Mouse (Mus musculus): Measurements from ENCODE around the gene Plekhj1. TPM values are rescaled to one million over a fixed set of nuclear protein-coding genes. Genes with fewer than 3 reads are reported as not detected.
"Not testable (repeated sequence)": the region's sequence is repeated elsewhere in the genome, so short reads cannot be mapped to it uniquely, and the experiment has no call there.

Plekhj1 gene
- polyA plus RNA-seq, 1 experiment, result 251 TPM

GRCm38 (mm10) chr10:80838346-80838912, 40.0 kb upstream of the Plekhj1 start:
- peaks cover 51% of the 10 kb centered on the region for H3K4me1 ChIP-seq
- TF ChIP-seq GATA1 (IDR thresholded peaks at IDR 0.05; ENCODE audit: borderline replicate concordance, low read length) (no peak), FLI1 (IDR thresholded peaks at IDR 0.05; ENCODE audit: low read length) (no peak)
- H3K4me3 ChIP-seq (replicated peaks), result no peak overlapping the region
- H3K9me3 ChIP-seq, result peaks cover 18% of the 10 kb centered on the region
- H3K27me3 ChIP-seq (replicated peaks), result peaks cover 92% of the 10 kb centered on the region
- no peaks in the 10 kb centered on the region for H3K36me3 ChIP-seq (replicated peaks; ENCODE audit: low read length)

GRCm38 (mm10) chr10:80837827-80838226, 39.4 kb upstream of the Plekhj1 start:
- peaks cover 92% of the 10 kb centered on the region for H3K27me3 ChIP-seq (replicated peaks)
- peaks cover 18% of the 10 kb centered on the region for H3K9me3 ChIP-seq
- TF ChIP-seq GATA1 (IDR thresholded peaks at IDR 0.05; ENCODE audit: borderline replicate concordance, low read length), result no peak
- TF ChIP-seq FLI1 (IDR thresholded peaks at IDR 0.05; ENCODE audit: low read length), result no peak
- peaks cover 55% of the 10 kb centered on the region for H3K4me1 ChIP-seq
- no peaks in the 10 kb centered on the region for H3K36me3 ChIP-seq (replicated peaks; ENCODE audit: low read length)
- no peak overlapping the region for H3K4me3 ChIP-seq (replicated peaks)

GRCm38 (mm10) chr10:80836949-80837379, 38.5 kb upstream of the Plekhj1 start:
- Histone ChIP-seq H3K36me3 (replicated peaks; ENCODE audit: low read length) (no peaks in the 10 kb centered on the region), H3K4me1 (peaks cover 60% of the 10 kb centered on the region), H3K27me3 (replicated peaks) (peaks cover 86% of the 10 kb centered on the region), H3K4me3 (replicated peaks) (peak overlapping the region; percentile 24), H3K9me3 (peaks cover 18% of the 10 kb centered on the region)
- TF ChIP-seq GATA1 (IDR thresholded peaks at IDR 0.05; ENCODE audit: borderline replicate concordance, low read length) (no peak), FLI1 (IDR thresholded peaks at IDR 0.05; ENCODE audit: low read length) (no peak)

- Histone ChIP-seq H3K36me3 (replicated peaks; ENCODE audit: low read length) (peaks cover 5% of the 10 kb centered on the region), H3K27me3 (replicated peaks) (peaks cover 73% of the 10 kb centered on the region), H3K4me1 (peaks cover 73% of the 10 kb centered on the region), H3K4me3 (replicated peaks) (peak overlapping the region; percentile 29), H3K9me3 (peaks cover 18% of the 10 kb centered on the region)
- TF ChIP-seq FLI1 (IDR thresholded peaks at IDR 0.05; ENCODE audit: low read length) (no peak), GATA1 (IDR thresholded peaks at IDR 0.05; ENCODE audit: borderline replicate concordance, low read length) (no peak)
Measured at GRCm38 (mm10) chr10:80835617-80836016, 37.2 kb upstream of the Plekhj1 start.

- peaks cover 53% of the 10 kb centered on the region for H3K27me3 ChIP-seq (replicated peaks)
Measured at GRCm38 (mm10) chr10:80832818-80833217, 34.4 kb upstream of the Plekhj1 start.

GRCm38 (mm10) chr10:80831136-80831535, 32.7 kb upstream of the Plekhj1 start:
- TF ChIP-seq GATA1 (IDR thresholded peaks at IDR 0.05; ENCODE audit: borderline replicate concordance, low read length), result no peak
- TF ChIP-seq FLI1 (IDR thresholded peaks at IDR 0.05; ENCODE audit: low read length), result no peak
- Histone ChIP-seq H3K9me3 (peaks cover 18% of the 10 kb centered on the region), H3K4me1 (peaks cover 71% of the 10 kb centered on the region), H3K36me3 (replicated peaks; ENCODE audit: low read length) (peaks cover 36% of the 10 kb centered on the region), H3K27me3 (replicated peaks) (peaks cover 36% of the 10 kb centered on the region), H3K4me3 (replicated peaks) (no peak overlapping the region)

More at GRCm38 (mm10) chr10:80832818-80833217, 34.4 kb upstream of the Plekhj1 start:
- H3K4me1 ChIP-seq, result peaks cover 81% of the 10 kb centered on the region
- H3K36me3 ChIP-seq (replicated peaks; ENCODE audit: low read length), result peaks cover 31% of the 10 kb centered on the region
- peaks cover 18% of the 10 kb centered on the region for H3K9me3 ChIP-seq
- no peak for TF ChIP-seq FLI1 (IDR thresholded peaks at IDR 0.05; ENCODE audit: low read length)
- no peak for TF ChIP-seq GATA1 (IDR thresholded peaks at IDR 0.05; ENCODE audit: borderline replicate concordance, low read length)
- H3K4me3 ChIP-seq (replicated peaks), result no peak overlapping the region

- H3K4me1 ChIP-seq, result peaks cover 70% of the 10 kb centered on the region
- H3K4me3 ChIP-seq (replicated peaks), result peak overlapping the region; percentile 4
- H3K27me3 ChIP-seq (replicated peaks), result peaks cover 21% of the 10 kb centered on the region
- H3K36me3 ChIP-seq (replicated peaks; ENCODE audit: low read length), result peaks cover 36% of the 10 kb centered on the region
- peaks cover 4% of the 10 kb centered on the region for H3K9me3 ChIP-seq
- TF ChIP-seq FLI1 (IDR thresholded peaks at IDR 0.05; ENCODE audit: low read length) (no peak), GATA1 (IDR thresholded peaks at IDR 0.05; ENCODE audit: borderline replicate concordance, low read length) (no peak)
Measured at GRCm38 (mm10) chr10:80829359-80830278, 31.2 kb upstream of the Plekhj1 start.

GRCm38 (mm10) chr10:80828587-80828986, 30.2 kb upstream of the Plekhj1 start:
- peaks cover 11% of the 10 kb centered on the region for H3K27me3 ChIP-seq (replicated peaks)
- H3K9me3 ChIP-seq, result not testable (repeated sequence)
- peaks cover 75% of the 10 kb centered on the region for H3K4me1 ChIP-seq
- H3K36me3 ChIP-seq (replicated peaks; ENCODE audit: low read length), result peaks cover 36% of the 10 kb centered on the region
- peak overlapping the region; percentile 72 for H3K4me3 ChIP-seq (replicated peaks)

- Histone ChIP-seq H3K27me3 (replicated peaks) (peaks cover 4% of the 10 kb centered on the region), H3K9me3 (no peaks in the 10 kb centered on the region), H3K36me3 (replicated peaks; ENCODE audit: low read length) (peaks cover 36% of the 10 kb centered on the region), H3K4me1 (peaks cover 75% of the 10 kb centered on the region), H3K4me3 (replicated peaks) (peak overlapping the region; percentile 93)
- TF ChIP-seq GATA1 (IDR thresholded peaks at IDR 0.05; ENCODE audit: borderline replicate concordance, low read length), result no peak
- TF ChIP-seq FLI1 (IDR thresholded peaks at IDR 0.05; ENCODE audit: low read length), result no peak
Measured at GRCm38 (mm10) chr10:80827870-80828420, 29.5 kb upstream of the Plekhj1 start.

Data from megakaryocyte, embryonic 14.5 days (primary cell).